Mouse (Mus musculus): ENCODE results near the gene Serinc2. TPM values are rescaled to one million over a fixed set of nuclear protein-coding genes. Genes with fewer than 3 reads are reported as not detected.

Serinc2 gene
- total and polyA plus RNA-seq, 2 experiments from 2014 or later, result 11.1 to 12.6 TPM

DNA sequence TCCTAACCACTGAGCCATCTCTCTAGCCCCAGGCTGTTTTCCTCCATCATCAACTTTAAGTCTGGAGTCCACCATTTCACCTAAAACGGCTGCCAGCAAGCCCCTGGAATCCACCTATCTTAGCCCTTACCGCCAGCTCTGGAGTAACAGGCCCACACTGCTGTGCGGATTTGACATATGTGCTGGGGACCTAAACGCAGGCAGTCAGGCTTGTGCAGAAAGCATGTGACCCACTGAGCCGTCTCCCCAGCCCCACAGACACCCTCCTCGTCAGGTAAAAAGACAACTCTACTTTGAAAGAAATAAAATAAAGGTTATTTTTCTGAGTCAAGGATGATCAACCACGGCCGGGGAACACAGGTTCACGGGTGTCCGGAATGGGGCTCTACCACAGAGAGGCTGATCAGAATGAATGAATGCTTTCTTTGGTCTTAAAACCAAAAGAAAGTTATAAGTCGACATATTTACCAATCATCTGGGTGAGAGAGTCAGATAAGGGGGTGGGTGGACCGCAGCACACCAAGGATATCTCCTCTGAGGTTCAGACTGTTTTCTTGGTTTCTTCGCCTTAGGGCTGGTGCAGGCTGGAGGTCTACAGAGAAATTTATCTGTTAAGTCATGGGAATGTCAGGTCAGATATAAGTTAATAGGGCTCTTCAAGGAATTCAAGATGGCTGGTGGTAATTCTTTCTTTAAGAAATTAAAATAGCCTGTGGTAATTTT, 17.4 kb upstream of the Serinc2 start:
- no peaks in the 10 kb centered on the region for H3K36me3 ChIP-seq (ENCODE audit: insufficient read depth, low read length)
- TF ChIP-seq CTCF (IDR thresholded peaks at IDR 0.05), result no peak
- H3K9me3 ChIP-seq (ENCODE audit: low read length), result no peaks in the 10 kb centered on the region
- no peak overlapping the region for H3K4me3 ChIP-seq (ENCODE audit: low read depth, low read length)
- H3K4me2 ChIP-seq (ENCODE audit: low read depth, low read length, poor library complexity, severe bottlenecking), result no peak overlapping the region
- H3K27ac ChIP-seq (ENCODE audit: low read depth, low read length), result no peak overlapping the region
- no peaks in the 10 kb centered on the region for H3K4me1 ChIP-seq (ENCODE audit: insufficient read depth, low read length)
- H3K27me3 ChIP-seq (ENCODE audit: insufficient read depth, low read length), result no peaks in the 10 kb centered on the region
- H3K9ac ChIP-seq (replicated peaks; ENCODE audit: low read length, poor library complexity, severe bottlenecking), result no peak overlapping the region
- DNase-seq (ENCODE audit: low spot score), result no peak
- 83% methylated on average over 13 of the region's 13 CpGs for WGBS
- ATAC-seq (ENCODE audit: low FRiP score), result no peak

DNA sequence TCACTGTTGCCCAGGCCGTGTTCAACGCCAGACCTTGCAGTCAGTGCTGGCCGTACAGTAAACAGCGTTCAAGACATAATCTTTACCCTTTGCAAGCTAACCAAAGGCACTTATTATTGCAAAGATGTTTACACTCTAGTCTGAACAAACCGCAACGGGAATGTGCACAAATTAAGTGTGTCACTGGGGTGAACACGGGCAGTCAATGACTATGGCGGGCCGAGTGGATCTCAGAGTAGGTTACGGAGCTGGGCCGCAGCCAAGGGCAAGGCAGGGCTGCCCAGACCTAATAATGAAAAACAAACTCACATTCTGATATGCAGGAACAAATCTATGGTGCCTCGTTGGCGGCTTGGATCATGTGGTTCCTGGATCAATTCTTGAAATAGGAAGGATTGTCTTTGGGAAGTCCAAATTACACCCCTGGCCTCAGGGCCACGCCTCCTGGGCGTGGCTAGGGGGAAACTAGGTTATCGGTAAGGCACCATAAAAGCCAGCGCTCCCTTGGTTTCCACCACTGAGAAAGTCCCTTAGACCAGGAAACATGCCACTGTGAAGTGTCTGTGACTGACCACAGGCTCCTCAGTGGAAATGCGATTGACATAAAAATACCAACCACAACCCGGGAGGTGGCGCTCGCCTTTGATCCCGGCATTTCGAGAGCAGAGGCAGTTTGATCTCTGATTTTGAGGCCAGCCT, 16.2 kb upstream of the Serinc2 start:
- Histone ChIP-seq H3K36me3 (ENCODE audit: insufficient read depth, low read length) (no peaks in the 10 kb centered on the region), H3K9me3 (ENCODE audit: low read length) (no peaks in the 10 kb centered on the region), H3K9ac (replicated peaks; ENCODE audit: low read length, poor library complexity, severe bottlenecking) (no peak overlapping the region), H3K4me1 (ENCODE audit: insufficient read depth, low read length) (no peaks in the 10 kb centered on the region), H3K27me3 (ENCODE audit: insufficient read depth, low read length) (no peaks in the 10 kb centered on the region), H3K4me3 (ENCODE audit: low read depth, low read length) (no peak overlapping the region), H3K27ac (ENCODE audit: low read depth, low read length) (no peak overlapping the region), H3K4me2 (ENCODE audit: low read depth, low read length, poor library complexity, severe bottlenecking) (no peak overlapping the region)
- no peak for ATAC-seq (ENCODE audit: low FRiP score)
- WGBS, result 57% methylated on average over 23 of the region's 23 CpGs
- no peak for DNase-seq (ENCODE audit: low spot score)
- peak; percentile 27 for TF ChIP-seq CTCF (IDR thresholded peaks at IDR 0.05)

DNA sequence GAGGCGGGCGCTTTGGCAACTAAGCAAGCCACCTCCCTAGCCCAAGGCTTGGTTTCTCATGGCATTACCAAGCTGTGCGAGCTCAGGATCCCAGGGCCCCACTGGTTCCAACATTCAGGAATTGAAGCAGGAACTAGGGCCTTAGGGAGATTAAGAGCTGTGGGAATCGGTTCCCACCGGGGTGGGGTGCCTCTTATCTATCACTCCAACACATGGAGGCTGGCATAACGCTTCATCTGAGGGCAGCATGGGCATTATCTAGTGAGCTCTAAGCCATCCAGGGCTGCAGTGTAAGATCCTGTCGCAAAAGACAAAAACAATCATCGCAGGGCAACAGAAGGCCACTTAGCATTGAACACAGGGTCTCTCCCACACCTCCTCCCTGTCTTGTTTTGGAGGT, 15.5 kb upstream of the Serinc2 start:
- no peaks in the 10 kb centered on the region for H3K9me3 ChIP-seq (ENCODE audit: low read length)
- no peak overlapping the region for H3K9ac ChIP-seq (replicated peaks; ENCODE audit: low read length, poor library complexity, severe bottlenecking)
- DNase-seq (ENCODE audit: low spot score), result no peak
- no peaks in the 10 kb centered on the region for H3K27me3 ChIP-seq (ENCODE audit: insufficient read depth, low read length)
- TF ChIP-seq CTCF (IDR thresholded peaks at IDR 0.05), result no peak
- no peaks in the 10 kb centered on the region for H3K36me3 ChIP-seq (ENCODE audit: insufficient read depth, low read length)
- WGBS, result 84% methylated on average over 8 of the region's 8 CpGs
- no peak overlapping the region for H3K4me2 ChIP-seq (ENCODE audit: low read depth, low read length, poor library complexity, severe bottlenecking)
- no peak overlapping the region for H3K27ac ChIP-seq (ENCODE audit: low read depth, low read length)
- H3K4me3 ChIP-seq (ENCODE audit: low read depth, low read length), result no peak overlapping the region
- H3K4me1 ChIP-seq (ENCODE audit: insufficient read depth, low read length), result no peaks in the 10 kb centered on the region
- ATAC-seq (ENCODE audit: low FRiP score), result no peak

DNA sequence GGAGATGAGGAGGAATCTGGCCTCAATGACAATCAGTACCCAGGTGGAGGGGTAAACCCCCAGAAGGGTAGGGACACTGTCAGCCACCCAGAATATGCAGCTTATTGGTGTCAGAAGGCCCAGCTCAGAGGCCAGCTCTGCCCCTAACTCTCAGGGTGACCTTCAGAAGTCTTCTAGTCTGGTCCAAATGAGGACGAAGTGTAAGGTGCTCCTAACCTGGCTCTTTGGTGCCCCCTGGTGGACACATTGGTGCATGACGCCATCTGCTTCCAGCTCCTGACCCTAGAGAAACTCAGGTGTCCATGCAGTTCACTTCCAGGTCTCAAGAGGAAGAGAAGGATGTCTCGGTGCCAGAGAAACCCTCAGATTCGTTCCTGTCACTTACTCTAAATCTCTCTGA, 13.3 kb upstream of the Serinc2 start:
- H3K27ac ChIP-seq (ENCODE audit: low read depth, low read length), result no peak overlapping the region
- no peaks in the 10 kb centered on the region for H3K4me1 ChIP-seq (ENCODE audit: insufficient read depth, low read length)
- no peak overlapping the region for H3K4me2 ChIP-seq (ENCODE audit: low read depth, low read length, poor library complexity, severe bottlenecking)
- no peaks in the 10 kb centered on the region for H3K36me3 ChIP-seq (ENCODE audit: insufficient read depth, low read length)
- WGBS, result 9% methylated on average over 4 of the region's 4 CpGs
- no peak overlapping the region for H3K4me3 ChIP-seq (ENCODE audit: low read depth, low read length)
- TF ChIP-seq CTCF (IDR thresholded peaks at IDR 0.05), result peak; percentile 94
- ATAC-seq (ENCODE audit: low FRiP score), result no peak
- H3K9me3 ChIP-seq (ENCODE audit: low read length), result no peaks in the 10 kb centered on the region
- no peak overlapping the region for H3K9ac ChIP-seq (replicated peaks; ENCODE audit: low read length, poor library complexity, severe bottlenecking)
- H3K27me3 ChIP-seq (ENCODE audit: insufficient read depth, low read length), result no peaks in the 10 kb centered on the region
- DNase-seq (ENCODE audit: low spot score), result peak; percentile 84

DNA sequence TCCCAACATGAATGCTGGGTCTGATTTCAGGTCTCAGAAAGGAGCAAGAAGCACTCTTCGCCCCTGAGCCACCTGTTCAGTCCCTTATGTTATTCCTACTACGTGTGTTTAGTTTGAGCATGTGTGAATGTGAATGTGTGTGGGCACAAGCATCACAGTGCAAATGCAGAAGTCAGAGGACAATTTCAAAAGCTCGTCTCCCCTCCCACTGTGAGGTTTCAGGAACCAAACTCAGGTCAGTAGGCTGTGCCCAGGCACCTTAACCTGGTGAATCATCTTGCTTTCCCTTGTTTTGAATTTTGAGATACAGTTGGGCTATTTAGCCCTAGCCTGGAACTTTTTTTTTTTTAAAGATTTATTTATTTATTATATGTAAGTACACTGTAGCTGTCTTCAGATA, 10.8 kb upstream of the Serinc2 start:
- no peak overlapping the region for H3K4me2 ChIP-seq (ENCODE audit: low read depth, low read length, poor library complexity, severe bottlenecking)
- DNase-seq (ENCODE audit: low spot score) (no peak), ATAC-seq (ENCODE audit: low FRiP score) (no peak)
- 80% methylated on average over 3 of the region's 3 CpGs for whole genome bisulfite sequencing
- no peak overlapping the region for H3K27ac ChIP-seq (ENCODE audit: low read depth, low read length)
- no peak for TF ChIP-seq CTCF (IDR thresholded peaks at IDR 0.05)
- H3K4me1 ChIP-seq (ENCODE audit: insufficient read depth, low read length), result no peaks in the 10 kb centered on the region
- no peaks in the 10 kb centered on the region for H3K9me3 ChIP-seq (ENCODE audit: low read length)
- H3K4me3 ChIP-seq (ENCODE audit: low read depth, low read length), result no peak overlapping the region
- no peaks in the 10 kb centered on the region for H3K36me3 ChIP-seq (ENCODE audit: insufficient read depth, low read length)
- no peak overlapping the region for H3K9ac ChIP-seq (replicated peaks; ENCODE audit: low read length, poor library complexity, severe bottlenecking)
- no peaks in the 10 kb centered on the region for H3K27me3 ChIP-seq (ENCODE audit: insufficient read depth, low read length)

DNA sequence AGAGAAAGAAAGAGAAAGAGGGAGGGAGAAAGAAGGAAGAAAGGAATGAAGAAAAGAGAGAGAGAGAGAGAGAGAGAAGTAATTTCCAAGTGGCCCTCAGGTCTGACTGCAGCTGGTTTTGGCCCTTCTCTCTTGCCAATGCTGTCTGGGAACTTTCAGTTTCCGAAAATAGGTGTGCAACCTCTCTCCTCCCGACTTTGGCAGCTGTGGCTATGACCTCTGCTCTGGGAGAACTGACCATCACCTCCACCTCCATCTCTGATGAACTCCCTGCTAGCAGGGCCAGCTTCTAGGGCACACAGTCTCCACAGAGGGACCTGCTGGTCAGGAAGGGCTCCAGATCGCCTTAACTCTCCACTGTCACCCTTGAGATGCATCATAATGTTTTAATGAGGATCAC, 7.5 kb upstream of the Serinc2 start:
- TF ChIP-seq CTCF (IDR thresholded peaks at IDR 0.05), result no peak
- no peak overlapping the region for H3K9ac ChIP-seq (replicated peaks; ENCODE audit: low read length, poor library complexity, severe bottlenecking)
- DNase-seq (ENCODE audit: low spot score) (no peak), ATAC-seq (ENCODE audit: low FRiP score) (no peak)
- no peak overlapping the region for H3K27ac ChIP-seq (ENCODE audit: low read depth, low read length)
- no peak overlapping the region for H3K4me2 ChIP-seq (ENCODE audit: low read depth, low read length, poor library complexity, severe bottlenecking)
- no peaks in the 10 kb centered on the region for H3K27me3 ChIP-seq (ENCODE audit: insufficient read depth, low read length)
- H3K4me1 ChIP-seq (ENCODE audit: insufficient read depth, low read length), result no peaks in the 10 kb centered on the region
- H3K9me3 ChIP-seq (ENCODE audit: low read length), result no peaks in the 10 kb centered on the region
- no peaks in the 10 kb centered on the region for H3K36me3 ChIP-seq (ENCODE audit: insufficient read depth, low read length)
- H3K4me3 ChIP-seq (ENCODE audit: low read depth, low read length), result no peak overlapping the region
- 47% methylated on average over 3 of the region's 3 CpGs for WGBS

All from midbrain, postnatal 0 days (tissue).